Mouse (Mus musculus) lung, adult 2 months (tissue): Measurements from ENCODE around the gene Hsd3b1.

Experiments used
- CTCF ChIP-seq: fragments of 200-500 bp; IDR thresholded peaks from 2 replicates; pipeline ENCODE4 v1.5.1; 2011; ENCODE audit warnings: mild to moderate bottlenecking, low read length, control low read depth; ENCODE audit not compliant: insufficient read depth
- POLR2A ChIP-seq: fragments of 200-500 bp; IDR thresholded peaks from 2 replicates; pipeline ENCODE4 v1.6.1; 2011; ENCODE audit warnings: low read depth, mild to moderate bottlenecking, control low read depth, low read length, borderline replicate concordance; ENCODE audit errors: extremely low read depth

DNA sequence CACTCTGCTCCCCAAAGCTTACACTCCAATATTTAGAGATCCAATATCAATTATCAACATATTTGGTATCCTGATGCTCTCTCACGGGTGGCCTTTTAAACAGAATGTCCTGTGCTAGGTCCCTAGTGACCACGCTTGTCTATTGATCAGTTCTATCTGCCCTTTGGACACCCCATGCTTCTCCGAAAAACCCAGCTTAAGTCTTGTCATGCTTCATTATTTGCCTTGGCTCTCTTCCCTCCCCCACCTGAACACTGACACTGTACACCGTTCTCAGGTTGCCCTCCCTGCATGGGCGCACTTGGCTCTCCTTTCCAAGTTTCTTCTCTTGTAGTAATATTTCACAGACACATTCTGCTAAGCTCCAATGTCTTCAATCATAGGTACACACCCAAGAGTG, 9.3 kb downstream of the Hsd3b1 start:
- no peak for TF ChIP-seq CTCF
- no peak for TF ChIP-seq POLR2A
